Mouse (Mus musculus) intestine, embryonic 14.5 days (tissue): Measurements from ENCODE around the gene Snx6. TPM values are rescaled to one million over a fixed set of nuclear protein-coding genes. Genes with fewer than 3 reads are reported as not detected.
A peak's percentile ranks its signal among the peaks of the same experiment; 100 is the strongest.

Experiments used
- ATAC-seq: fragments of 200-750 bp; cut with Nextera tagmentation; replicated peaks from 2 replicates; pipeline ENCODE4 v1.8.0; 2017; ENCODE audit warnings: low read depth, moderate number of reproducible peaks, moderate TSS enrichment, moderate library complexity; ENCODE audit not compliant: low FRiP score, low TSS enrichment
- DNase-seq: peaks from one replicate; pipeline ENCODE4 v3.0.0-alpha.2; 2018; ENCODE audit warnings: low spot score
- H3K27ac ChIP-seq: fragments of 300-500 bp; sonication (generic); 2 replicates; pipeline ENCODE4 v1.5.1; 2014; ENCODE audit warnings: low read depth, mild to moderate bottlenecking, control low read depth
- H3K27me3 ChIP-seq: fragments of 300-500 bp; sonication (generic); replicated peaks from 2 replicates; pipeline ENCODE4 v1.6.1; 2014; ENCODE audit warnings: low read length, control low read depth; ENCODE audit not compliant: control insufficient read depth, insufficient read depth
- H3K36me3 ChIP-seq: fragments of 300-500 bp; sonication (generic); 2 replicates; pipeline ENCODE4 v1.6.1; 2014; ENCODE audit warnings: low read length, control low read depth; ENCODE audit not compliant: control insufficient read depth, insufficient read depth
- H3K4me1 ChIP-seq: fragments of 300-500 bp; sonication (generic); replicated peaks from 2 replicates; pipeline ENCODE4 v1.6.1; 2014; ENCODE audit warnings: low read length, control low read depth, mixed read lengths; ENCODE audit not compliant: control insufficient read depth, insufficient read depth
- H3K4me2 ChIP-seq: fragments of 300-500 bp; sonication (generic); 2 replicates; pipeline ENCODE4 v1.6.1; 2014; ENCODE audit warnings: low read length
- H3K4me3 ChIP-seq: fragments of 300-500 bp; sonication (generic); 2 replicates; pipeline ENCODE4 v1.5.1; 2014; ENCODE audit warnings: low read depth, low read length, control low read depth, mixed read lengths
- H3K9ac ChIP-seq: fragments of 300-500 bp; sonication (generic); 2 replicates; pipeline ENCODE4 v1.6.1; 2014; ENCODE audit warnings: mild to moderate bottlenecking, low read length
- H3K9me3 ChIP-seq: fragments of 300-500 bp; sonication (generic); 2 replicates; pipeline ENCODE4 v1.6.1; 2016; ENCODE audit warnings: low read length, control low read depth; ENCODE audit not compliant: control insufficient read depth
- WGBS: fragments of 180-500 bp; shearing (Covaris S2); extraction: QIAGEN DNeasy Blood & Tissue Kit; methylation state at CpG from one replicate; pipeline ENCODE4 v1.1.7; 2014; 5-methylcytosine and 5-hydroxymethylcytosine counted together
- polyA plus RNA-seq: library from polyadenylated mRNA; unstranded; fragments of >200 nt; fragmentation: Nextera tagmentation; extraction: Ambion mirVana; gene quantifications from 2 replicates; pipeline ENCODE4 v1.2.1, GENCODE M21; 2014

Snx6 gene
- polyA plus RNA-seq, 1 experiment from 2014 or later, result 178 TPM

- Histone ChIP-seq H3K4me3 (no peak overlapping the region), H3K4me1 (peaks cover 4% of the 10 kb centered on the region; the same call in 1 of the 2 replicates), H3K9me3 (no peaks in the 10 kb centered on the region), H3K27me3 (no peaks in the 10 kb centered on the region), H3K27ac (no peak overlapping the region), H3K36me3 (0 out of 2 replicates have a peak, but pooled peaks cover 1% of the 10 kb centered on the region), H3K9ac (no peak overlapping the region), H3K4me2 (no peak overlapping the region)
- WGBS, result 40% methylated on average over 6 of the region's 6 CpGs
- ATAC-seq, result no peak
- no peak for DNase-seq
Observed at GRCm38 (mm10) chr12:54697791-54698250, 97.7 kb downstream of the Snx6 start.

- H3K27ac ChIP-seq, result no peak overlapping the region
- ATAC-seq, result peak; percentile 59
- WGBS, result 5% methylated on average over 7 of the region's 7 CpGs
Observed at GRCm38 (mm10) chr12:54697003-54697597, 98.4 kb downstream of the Snx6 start.

More at GRCm38 (mm10) chr12:54697003-54697597, 98.4 kb downstream of the Snx6 start:
- Histone ChIP-seq H3K4me1 (peaks cover 4% of the 10 kb centered on the region; the same call in 1 of the 2 replicates), H3K4me2 (no peak overlapping the region), H3K4me3 (no peak overlapping the region), H3K36me3 (0 out of 2 replicates have a peak, but pooled peaks cover 5% of the 10 kb centered on the region), H3K9ac (no peak overlapping the region), H3K9me3 (no peaks in the 10 kb centered on the region), H3K27me3 (no peaks in the 10 kb centered on the region)
- DNase-seq, result peak; percentile 55

Other genes with a start within 250 kb of the Snx6 start
- 216 and 224 TPM in 2 replicates for gene Sptssa, start 139.1 kb downstream of the Snx6 start, polyA plus RNA-seq
- gene Eapp, start 99.8 kb downstream of the Snx6 start, polyA plus RNA-seq, result 59.2 and 61.5 TPM in 2 replicates
- 205 and 231 TPM in 2 replicates for gene Cfl2, start 67.2 kb upstream of the Snx6 start, polyA plus RNA-seq
- not detected in 2 replicates for gene Gm20403, start 190.8 kb upstream of the Snx6 start, polyA plus RNA-seq
- gene Baz1a, start 218.6 kb upstream of the Snx6 start, polyA plus RNA-seq, result 26.5 and 28.9 TPM in 2 replicates